8 mouse cellular contexts compared by ENCODE assay signal in genomic region chr7:122015734-122016133, GRCm38 (mm10). TPM values are rescaled to one million over a fixed set of nuclear protein-coding genes. Genes with fewer than 3 reads are reported as not detected.
A peak's percentile ranks its signal among the peaks of the same experiment; 100 is the strongest.
DNase-seq lines count a peak whose midpoint lies in the region; ATAC-seq and TF ChIP-seq lines count a peak whose summit lies in the region.

No protein-coding gene starts in this region.

- peaks cover 13% of the 10 kb centered on the region; the same call in 1 of the 2 replicates for H3K36me3 ChIP-seq in lung, embryonic 15.5 days
- no peaks in the 10 kb centered on the region for H3K36me3 ChIP-seq in lung, postnatal 0 days (ENCODE audit: insufficient read depth, low read length)
- H3K36me3 ChIP-seq in heart, adult 2 months (ENCODE audit: control insufficient read depth, insufficient read depth, low read length) = no peaks in the 10 kb centered on the region

- H3K79me2 ChIP-seq in heart, adult 2 months (replicated peaks; ENCODE audit: control insufficient read depth, insufficient read depth, low read length) = no peaks in the 10 kb centered on the region

- no peak for TF ChIP-seq EP300 in lung, postnatal 0 days (IDR thresholded peaks at IDR 0.05)
- no peak for TF ChIP-seq EP300 in heart, adult 2 months (IDR thresholded peaks at IDR 0.05; ENCODE audit: insufficient read depth, low read depth, low read length)

- WGBS in lung, embryonic 15.5 days = 45% methylated on average over 10 of the region's 10 CpGs
- WGBS in lung, postnatal 0 days = 41% methylated on average over 10 of the region's 10 CpGs
- 56% methylated on average over 10 of the region's 10 CpGs for WGBS in heart, adult 2 months

- no peak for TF ChIP-seq CTCF in lung, postnatal 0 days (IDR thresholded peaks at IDR 0.05)
- TF ChIP-seq CTCF in heart, adult 2 months (IDR thresholded peaks at IDR 0.05) = no peak

- no peak for TF ChIP-seq POLR2A in heart, adult 2 months (IDR thresholded peaks at IDR 0.05; ENCODE audit: insufficient read depth, low read depth, low read length)

- no peak for ATAC-seq in lung, embryonic 15.5 days (ENCODE audit: borderline replicate concordance, extremely low read depth, low FRiP score, low TSS enrichment)
- no peak for ATAC-seq in lung, postnatal 0 days
- no peak for ATAC-seq in granulocyte monocyte progenitor cell, adult 5-6 weeks (replicated peaks; ENCODE audit: poor library complexity, severe bottlenecking)

- H3K4me1 ChIP-seq in lung, embryonic 15.5 days = peaks cover 41% of the 10 kb centered on the region
- H3K4me1 ChIP-seq in lung, postnatal 0 days (ENCODE audit: insufficient read depth, low read depth, low read length) = peaks cover 5% of the 10 kb centered on the region; the same call in 1 of the 2 replicates
- no peaks in the 10 kb centered on the region; the same call in none of the 2 replicates for H3K4me1 ChIP-seq in heart, adult 2 months (ENCODE audit: control insufficient read depth, insufficient read depth, low read length)

- no peak for DNase-seq in lung, postnatal 0 days (ENCODE audit: low spot score)
- DNase-seq in heart, adult 2 months = peak; percentile 39 to 42
- DNase-seq in kidney, adult 18-20 months = peak; percentile 49
- DNase-seq in lung, postnatal 25 days (ENCODE audit: low spot score) = peak; percentile 16
- no peak for DNase-seq in left cerebral cortex, postnatal 36 days (ENCODE audit: low spot score in 2 of 2)
- no peak for DNase-seq in T-cell, adult 2 months (ENCODE audit: low spot score)

- H3K27me3 ChIP-seq in lung, embryonic 15.5 days = no peaks in the 10 kb centered on the region
- no peaks in the 10 kb centered on the region for H3K27me3 ChIP-seq in lung, postnatal 0 days (replicated peaks; ENCODE audit: insufficient read depth, low read length)
- no peaks in the 10 kb centered on the region for H3K27me3 ChIP-seq in heart, adult 2 months (ENCODE audit: control insufficient read depth, insufficient read depth, low read length)

- intact Hi-C loops in heart, adult 2 months (cut with DNase I) = no loop called here
- intact Hi-C loops in left cerebral cortex, postnatal 36 days (cut with DNase I) = no loop called here

- no peak overlapping the region for H3K9ac ChIP-seq in lung, embryonic 15.5 days
- H3K9ac ChIP-seq in lung, postnatal 0 days (replicated peaks; ENCODE audit: low read depth) = no peak overlapping the region
- H3K9ac ChIP-seq in heart, adult 2 months (ENCODE audit: low read depth, low read length) = peak overlapping the region; percentile 4; the same call in 1 of the 2 replicates

- 0 out of 2 replicates have a peak overlapping the region, but pooled peaks have one; percentile 3 for H3K4me2 ChIP-seq in lung, embryonic 15.5 days
- H3K4me2 ChIP-seq in lung, postnatal 0 days (replicated peaks; ENCODE audit: low read depth, low read length) = no peak overlapping the region

- no peak overlapping the region for H3K27ac ChIP-seq in lung, embryonic 15.5 days
- H3K27ac ChIP-seq in lung, postnatal 0 days (ENCODE audit: low read length) = no peak overlapping the region
- peak overlapping the region; percentile 81 for H3K27ac ChIP-seq in heart, adult 2 months

- H3K9me3 ChIP-seq in lung, embryonic 15.5 days = no peaks in the 10 kb centered on the region
- H3K9me3 ChIP-seq in lung, postnatal 0 days (ENCODE audit: low read length) = no peaks in the 10 kb centered on the region

- no peak overlapping the region for H3K4me3 ChIP-seq in lung, embryonic 15.5 days
- no peak overlapping the region for H3K4me3 ChIP-seq in lung, postnatal 0 days (ENCODE audit: low read depth, low read length)
- no peak overlapping the region for H3K4me3 ChIP-seq in heart, adult 2 months

RNA-seq across cellular contexts. Expression of gene Gga2, which starts 5.3 kb away (rescaled TPM):
- 84.9 and 86.5 TPM in 2 replicates for polyA plus RNA-seq in lung, embryonic 15.5 days (2015; fragmentation: Nextera tagmentation; extraction: Ambion mirVana)
- polyA plus RNA-seq in lung, postnatal 0 days (2015; fragmentation: Nextera tagmentation; extraction: Ambion mirVana) = 22.3 and 28.3 TPM in 2 replicates
- 10 to 100 TPM; 25.3 to 28.5 TPM for total RNA-seq in heart, adult 2 months (2021)
- 25.7 and 30.1 TPM in 2 replicates for polyA plus RNA-seq in heart, adult 2 months (2012; rRNA removed)
- 10 to 100 TPM; 26.8 to 34.8 TPM for total RNA-seq in left cerebral cortex, postnatal 36 days (2021)
- 22.6 and 24.3 TPM in 2 replicates for total RNA-seq in granulocyte monocyte progenitor cell, adult 5-6 weeks (2014; fragmentation: Nextera tagmentation)
- 19.2 and 21.0 TPM in 2 replicates for total RNA-seq in granulocyte monocyte progenitor cell, adult 5-6 weeks (2017)

RNA-seq across cellular contexts. Expression of gene Cog7, which starts 34.2 kb away (rescaled TPM):
- polyA plus RNA-seq in lung, embryonic 15.5 days (2015; fragmentation: Nextera tagmentation; extraction: Ambion mirVana) = 24.5 and 27.3 TPM in 2 replicates
- polyA plus RNA-seq in lung, postnatal 0 days (2015; fragmentation: Nextera tagmentation; extraction: Ambion mirVana) = 13.4 and 18.3 TPM in 2 replicates
- 10 to 100 TPM; 17.0 to 19.5 TPM for total RNA-seq in heart, adult 2 months (2021)
- 16.7 and 20.0 TPM in 2 replicates for polyA plus RNA-seq in heart, adult 2 months (2012; rRNA removed)
- 10 to 100 TPM; 42.5 to 44.3 TPM for total RNA-seq in left cerebral cortex, postnatal 36 days (2021)
- 18.0 and 24.0 TPM in 2 replicates for total RNA-seq in granulocyte monocyte progenitor cell, adult 5-6 weeks (2014; fragmentation: Nextera tagmentation)
- total RNA-seq in granulocyte monocyte progenitor cell, adult 5-6 weeks (2017) = 16.9 and 20.0 TPM in 2 replicates

RNA-seq across cellular contexts. Expression of gene Ubfd1, which starts 51.2 kb away (rescaled TPM):
- polyA plus RNA-seq in lung, embryonic 15.5 days (2015; fragmentation: Nextera tagmentation; extraction: Ambion mirVana) = 56.9 and 58.7 TPM in 2 replicates
- polyA plus RNA-seq in lung, postnatal 0 days (2015; fragmentation: Nextera tagmentation; extraction: Ambion mirVana) = 19.0 and 23.4 TPM in 2 replicates
- total RNA-seq in heart, adult 2 months (2021) = 10 to 100 TPM; 30.4 to 37.2 TPM
- polyA plus RNA-seq in heart, adult 2 months (2012; rRNA removed) = 17.8 and 27.6 TPM in 2 replicates
- total RNA-seq in left cerebral cortex, postnatal 36 days (2021) = 10 to 100 TPM; 56.2 to 58.2 TPM
- 40.0 and 41.5 TPM in 2 replicates for total RNA-seq in granulocyte monocyte progenitor cell, adult 5-6 weeks (2014; fragmentation: Nextera tagmentation)
- 35.7 and 36.5 TPM in 2 replicates for total RNA-seq in granulocyte monocyte progenitor cell, adult 5-6 weeks (2017)

RNA-seq across cellular contexts. Expression of gene Ears2, which starts 51.3 kb away (rescaled TPM):
- polyA plus RNA-seq in lung, embryonic 15.5 days (2015; fragmentation: Nextera tagmentation; extraction: Ambion mirVana) = 15.1 and 17.0 TPM in 2 replicates
- polyA plus RNA-seq in lung, postnatal 0 days (2015; fragmentation: Nextera tagmentation; extraction: Ambion mirVana) = 5.2 and 6.0 TPM in 2 replicates
- total RNA-seq in heart, adult 2 months (2021) = 10 to 100 TPM; 11.8 to 12.9 TPM
- polyA plus RNA-seq in heart, adult 2 months (2012; rRNA removed) = 10.6 and 11.8 TPM in 2 replicates
- 1 to 10 TPM; 8.3 to 8.6 TPM for total RNA-seq in left cerebral cortex, postnatal 36 days (2021)
- total RNA-seq in granulocyte monocyte progenitor cell, adult 5-6 weeks (2014; fragmentation: Nextera tagmentation) = 7.0 and 12.1 TPM in 2 replicates
- 5.8 and 7.2 TPM in 2 replicates for total RNA-seq in granulocyte monocyte progenitor cell, adult 5-6 weeks (2017)

Comparison
In these comparisons a context has a peak if more than half of its experiments do, and no peak if none do; other contexts are left out.
1. DNase-seq: peak in heart, adult 2 months (2 of 2), kidney, adult 18-20 months (single experiment) and lung, postnatal 25 days (single experiment); none in lung, postnatal 0 days (single experiment), left cerebral cortex, postnatal 36 days (0 of 2) and T-cell, adult 2 months (single experiment).